Mouse (Mus musculus) retina, postnatal 1 day (tissue): ENCODE data around the gene Cd2bp2.

Source experiments
- DNase-seq: peaks from one replicate; pipeline ENCODE4 v3.0.0-alpha.2; 2012

Gene Cd2bp2

DNA sequence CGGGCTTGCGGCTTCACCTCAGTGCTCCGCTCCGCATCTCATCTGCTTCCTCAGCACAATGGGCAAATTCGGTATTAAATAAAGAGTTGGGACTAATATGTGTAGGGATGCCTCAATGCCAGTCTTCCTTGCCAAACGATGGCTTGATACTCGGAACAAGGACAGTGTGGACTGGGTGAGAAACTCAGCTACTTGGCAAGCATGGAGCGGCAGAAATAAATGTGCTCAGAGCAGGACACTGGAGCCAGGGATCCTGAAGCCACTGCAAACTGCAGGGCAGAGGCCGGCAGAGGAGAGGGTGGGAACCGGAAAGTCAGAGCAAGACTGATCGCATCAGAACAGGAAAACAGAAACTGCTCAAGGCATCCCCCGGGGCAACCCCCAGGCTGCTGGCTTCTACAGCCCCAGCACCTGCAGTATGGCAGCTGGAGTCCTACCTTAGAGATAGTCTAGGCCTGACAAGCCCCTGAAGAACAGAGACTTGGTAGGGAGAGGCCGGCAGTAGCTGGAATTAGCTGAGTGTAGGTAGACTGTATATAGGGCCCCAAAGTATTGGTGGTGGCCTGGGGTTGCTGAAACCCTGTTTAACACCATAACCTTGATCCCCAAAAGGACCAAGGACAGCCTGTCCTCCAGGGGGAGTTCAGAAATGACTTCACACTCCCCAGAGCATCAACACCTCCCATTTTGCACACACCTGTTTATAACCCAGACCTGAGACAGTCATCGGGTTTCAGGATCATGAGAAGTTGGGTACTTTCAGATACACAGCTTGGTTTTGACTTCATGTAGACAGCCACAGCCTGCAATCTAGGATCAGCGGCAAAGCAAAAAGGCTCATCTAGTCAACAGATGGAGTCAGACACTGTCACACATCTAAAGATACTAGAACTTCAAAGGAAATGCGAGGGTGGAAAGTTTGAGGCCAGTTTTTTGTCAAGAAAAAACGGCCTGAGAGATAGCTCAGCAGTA is 7.3 kb downstream of the Cd2bp2 start:
- no peak for DNase-seq

GRCm38 (mm10) chr7:127187351-127187750 is 8.5 kb downstream of the Cd2bp2 start:
- DNase-seq = no peak

GRCm38 (mm10) chr7:127185601-127186000 is 10.2 kb downstream of the Cd2bp2 start:
- DNase-seq = peak; percentile 50

DNA sequence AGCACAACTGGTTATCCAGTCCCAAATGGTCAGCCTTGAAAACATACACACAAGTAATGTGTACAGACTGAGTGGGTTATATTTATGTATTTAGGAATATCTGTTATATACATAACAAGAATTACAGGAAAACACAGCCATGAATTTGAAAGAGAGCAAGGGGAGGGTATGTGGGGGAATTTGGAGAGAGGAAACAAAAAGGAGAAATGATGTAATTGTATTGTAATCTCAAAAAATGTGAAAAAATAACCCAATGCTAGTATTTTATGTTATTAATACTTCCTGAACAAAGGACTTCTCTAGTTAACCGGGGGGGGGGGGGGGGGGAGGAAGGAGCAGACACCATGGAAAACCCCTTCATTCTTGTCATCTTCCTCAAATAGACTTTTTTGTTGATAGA is 11.1 kb downstream of the Cd2bp2 start:
- no peak for DNase-seq

DNA sequence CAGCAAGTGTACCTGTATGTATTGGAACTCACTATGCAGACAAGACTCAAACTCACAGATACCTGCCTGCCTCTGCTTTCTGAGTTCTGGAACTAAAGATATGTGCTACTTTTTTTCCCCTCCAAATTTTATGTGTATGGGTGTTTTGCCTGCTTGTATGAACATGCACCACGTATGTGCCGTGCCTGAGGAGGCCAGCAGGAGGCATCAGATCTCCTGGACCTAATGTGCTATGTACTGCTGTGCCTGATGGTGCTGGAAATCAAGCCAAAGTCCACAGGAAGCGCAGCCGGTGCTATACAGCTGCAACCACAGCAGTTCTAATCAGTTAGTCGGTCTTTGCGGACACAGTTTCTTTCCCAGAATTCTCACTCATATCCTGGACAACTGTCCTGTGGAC is 12.0 kb downstream of the Cd2bp2 start:
- DNase-seq = peak; percentile 4

- DNase-seq = no peak
These were observed 12.5 kb downstream of the Cd2bp2 start for GRCm38 (mm10) chr7:127183345-127183744.

GRCm38 (mm10) chr7:127181724-127182123 is 14.1 kb downstream of the Cd2bp2 start:
- peak; percentile 11 for DNase-seq

DNA sequence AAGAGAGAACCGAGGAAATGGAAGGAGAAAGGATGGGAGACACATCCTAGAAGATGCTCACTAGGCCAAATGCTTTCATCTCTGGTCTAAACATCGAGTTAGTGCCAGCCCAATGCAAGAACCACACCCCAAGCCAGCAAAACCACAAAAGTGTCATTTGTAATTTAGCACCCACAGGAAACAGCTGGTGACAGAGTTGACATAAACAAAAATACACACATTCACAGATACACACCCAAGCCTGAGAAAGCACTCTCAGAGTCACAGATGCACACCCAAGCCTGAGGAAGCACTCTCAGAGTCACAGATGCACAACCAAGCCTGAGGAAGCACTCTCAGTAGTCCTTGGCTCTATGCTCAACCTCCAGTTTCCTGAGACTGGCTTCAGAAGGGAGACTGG is 15.1 kb downstream of the Cd2bp2 start:
- DNase-seq = no peak

DNA sequence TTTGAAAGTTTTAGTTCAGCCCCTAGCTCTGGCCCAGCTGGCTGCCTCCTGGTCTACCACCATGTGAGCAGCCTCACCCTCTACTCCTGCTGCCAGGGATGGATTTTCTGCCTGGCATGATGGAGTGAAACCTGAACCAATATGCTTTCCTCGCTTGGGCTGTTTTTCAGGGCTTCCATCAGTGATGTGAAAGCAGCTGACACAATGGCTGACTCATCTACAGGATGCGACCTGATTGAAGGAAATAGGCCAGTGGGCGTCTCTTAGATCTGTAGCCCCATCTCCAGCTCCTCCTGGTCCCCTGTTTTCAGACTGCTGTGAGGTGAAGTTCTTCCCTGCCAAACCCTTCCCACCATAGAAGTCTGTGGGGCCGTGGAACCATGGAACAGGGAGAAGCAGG is 18.9 kb downstream of the Cd2bp2 start:
- DNase-seq = peak; percentile 9

DNA sequence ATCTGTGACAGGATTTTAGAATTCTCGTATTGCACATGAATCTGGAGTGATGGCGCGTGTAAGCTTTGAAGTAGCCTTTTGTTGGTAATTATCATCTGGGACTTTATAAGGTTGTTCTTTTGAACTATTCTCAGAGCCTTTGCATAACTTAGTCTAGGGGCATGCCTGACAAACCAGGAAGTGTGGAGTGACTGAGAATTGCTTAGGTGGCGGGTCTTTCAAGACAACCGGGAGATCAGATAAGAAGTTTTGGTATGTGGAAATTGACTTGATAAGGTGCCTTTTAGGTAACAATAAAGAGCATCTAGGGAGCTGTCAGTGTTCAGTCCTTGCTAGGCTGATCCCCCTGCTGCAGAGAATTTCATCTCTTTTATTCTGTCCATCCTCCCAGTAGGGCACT is 29.3 kb downstream of the Cd2bp2 start:
- no peak for DNase-seq

- no peak for DNase-seq
These were observed 30.0 kb downstream of the Cd2bp2 start for GRCm38 (mm10) chr7:127165607-127166493.

GRCm38 (mm10) chr7:127164002-127164401 is 31.8 kb downstream of the Cd2bp2 start:
- no peak for DNase-seq

DNA sequence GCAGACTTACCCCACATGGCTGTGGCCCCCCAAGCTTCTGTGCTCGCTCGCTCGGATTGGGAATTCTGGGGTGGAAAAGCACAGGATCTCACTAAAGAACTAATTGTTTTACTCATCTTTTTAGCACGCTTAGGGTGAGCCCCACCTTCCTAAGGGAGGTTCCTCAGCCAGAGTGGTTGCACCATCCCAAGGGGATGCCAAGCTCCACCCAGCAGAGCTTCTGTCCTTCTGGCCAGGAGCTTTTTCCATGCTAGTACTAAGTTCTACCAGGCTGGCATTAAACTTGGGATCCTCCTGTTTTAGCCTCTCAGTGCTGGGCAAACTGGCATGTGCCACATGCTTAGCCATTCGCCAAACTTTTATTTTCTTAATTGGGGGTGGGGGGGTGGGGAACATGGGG is 33.3 kb downstream of the Cd2bp2 start:
- DNase-seq = no peak

- no peak for DNase-seq
These were observed 38.3 kb downstream of the Cd2bp2 start for GRCm38 (mm10) chr7:127157548-127157947.

DNA sequence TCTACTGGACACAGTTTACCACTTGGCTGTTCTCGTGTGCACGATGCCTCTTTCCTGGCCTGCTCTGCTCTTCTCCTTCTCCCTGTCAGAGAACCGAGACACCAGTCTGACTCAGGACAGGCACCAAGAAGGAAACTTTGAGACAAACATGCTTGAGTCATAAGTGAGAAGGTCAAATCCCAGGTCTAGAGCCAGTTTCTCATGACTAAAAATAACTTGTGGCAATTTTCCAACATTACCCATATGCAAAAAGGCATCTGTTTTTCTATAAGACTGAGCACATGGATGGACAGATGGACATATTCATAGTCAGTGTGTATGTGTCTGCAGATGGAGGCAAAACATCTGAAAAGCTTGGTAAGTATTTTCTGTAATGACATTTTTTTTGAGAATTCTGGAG is 42.4 kb downstream of the Cd2bp2 start:
- no peak for DNase-seq

DNA sequence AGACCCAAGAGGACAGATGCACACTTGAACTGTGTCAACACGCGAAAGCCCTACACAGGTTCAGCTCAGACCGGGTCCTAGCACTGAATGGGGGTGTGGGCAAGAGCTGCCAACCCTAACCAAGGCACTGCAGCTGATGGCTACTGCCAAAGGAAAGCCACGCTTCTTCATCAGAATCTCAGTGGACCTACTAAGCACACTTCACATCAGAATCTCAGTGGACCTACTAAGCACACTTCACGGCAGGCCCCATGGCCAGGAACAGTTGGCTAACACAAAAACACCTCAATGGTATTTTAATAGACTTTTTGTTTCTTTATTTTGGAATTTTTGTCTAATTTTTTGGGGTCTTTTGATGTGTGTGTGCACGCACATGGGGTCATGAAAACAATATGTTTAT is 43.4 kb downstream of the Cd2bp2 start:
- DNase-seq = no peak

DNA sequence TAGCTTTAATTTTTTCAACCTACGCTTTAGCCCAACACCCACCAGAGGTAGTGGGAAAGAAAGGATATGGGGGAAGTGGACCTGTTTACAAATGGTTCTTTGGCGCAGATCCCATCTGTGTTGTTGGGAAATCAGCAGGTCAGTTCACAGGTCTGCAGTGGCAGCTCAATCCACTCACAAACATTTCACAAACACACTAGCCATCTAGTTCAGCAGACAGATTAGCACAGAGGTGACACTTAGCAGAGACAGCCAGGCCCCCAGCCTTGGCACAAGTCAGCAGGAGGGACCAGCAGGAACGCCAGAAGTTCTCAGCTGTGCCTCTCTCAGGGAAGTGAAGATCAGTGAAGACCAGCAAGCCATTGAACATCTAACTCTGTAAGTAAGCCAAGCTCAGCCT is 47.9 kb downstream of the Cd2bp2 start:
- DNase-seq = no peak

GRCm38 (mm10) chr7:127146267-127146603 is 49.6 kb downstream of the Cd2bp2 start:
- DNase-seq = no peak

GRCm38 (mm10) chr7:127145387-127146266 is 50.2 kb downstream of the Cd2bp2 start:
- no peak for DNase-seq

GRCm38 (mm10) chr7:127144412-127144811 is 51.4 kb downstream of the Cd2bp2 start:
- DNase-seq = no peak

DNA sequence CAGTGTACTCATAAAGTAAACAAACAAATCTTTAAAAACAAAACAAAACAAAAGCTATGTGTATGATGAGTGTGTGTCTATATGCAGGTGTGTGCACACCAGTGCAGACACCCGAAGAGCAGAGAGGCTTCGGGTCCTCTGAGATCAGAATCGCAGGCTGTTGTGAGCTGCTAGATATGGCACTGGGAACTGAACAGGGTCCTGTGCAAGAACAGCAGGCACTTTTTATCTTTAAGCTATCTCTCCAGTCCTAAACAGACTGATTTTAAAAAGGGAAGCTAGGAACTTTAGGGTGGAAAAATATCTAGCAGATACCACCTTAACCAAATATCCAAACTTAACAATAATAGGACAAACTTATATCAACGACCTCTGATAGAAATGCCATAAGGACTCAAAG is 53.2 kb downstream of the Cd2bp2 start:
- no peak for DNase-seq

GRCm38 (mm10) chr7:127142214-127142613 is 53.6 kb downstream of the Cd2bp2 start:
- DNase-seq = no peak
